Mouse (Mus musculus) gastrocnemius, adult 18-20 months (tissue): ENCODE measurements at regions not wholly inside any gene's neighbourhood (a gene's known extent, or its start where the extent isn't known, plus 50 kb on each side); places are given as distances from the start of the nearest gene placed in this dataset.
A peak's percentile ranks its signal among the peaks of the same experiment; 100 is the strongest.

Experiments used
- DNase-seq: peaks from one replicate; pipeline ENCODE4 v3.0.0; 2021; ENCODE audit warnings: low spot score

GRCm38 (mm10) chr16:78156876-78157232 lies 144.4 kb upstream of the Cxadr start:
- no peak for DNase-seq

GRCm38 (mm10) chr16:78156138-78156875 lies 145.0 kb upstream of the Cxadr start:
- peak; percentile 38 for DNase-seq

GRCm38 (mm10) chr16:78153899-78154605 lies 147.2 kb upstream of the Cxadr start:
- no peak for DNase-seq

- DNase-seq = no peak
Measured at GRCm38 (mm10) chr16:78144146-78144545, 157.1 kb upstream of the Cxadr start.

GRCm38 (mm10) chr16:78135501-78135900 lies 165.8 kb upstream of the Cxadr start:
- no peak for DNase-seq

GRCm38 (mm10) chr16:78134531-78134930 lies 166.8 kb upstream of the Cxadr start:
- DNase-seq = no peak

- no peak for DNase-seq
Measured at GRCm38 (mm10) chr16:78121668-78122067, 179.6 kb upstream of the Cxadr start.

GRCm38 (mm10) chr16:78120346-78120899 lies 180.9 kb upstream of the Cxadr start:
- no peak for DNase-seq

- no peak for DNase-seq
Measured at GRCm38 (mm10) chr16:78104246-78104645, 197.0 kb upstream of the Cxadr start.

GRCm38 (mm10) chr16:78101415-78102326 lies 199.6 kb upstream of the Cxadr start:
- peak; percentile 70 for DNase-seq

- no peak for DNase-seq
Measured at GRCm38 (mm10) chr16:78099842-78100241, 201.4 kb upstream of the Cxadr start.

- DNase-seq = no peak
Measured at GRCm38 (mm10) chr16:78099114-78099513, 202.2 kb upstream of the Cxadr start.

GRCm38 (mm10) chr16:78098555-78098954 lies 202.7 kb upstream of the Cxadr start:
- no peak for DNase-seq

GRCm38 (mm10) chr16:78096571-78096970 lies 204.7 kb upstream of the Cxadr start:
- no peak for DNase-seq

GRCm38 (mm10) chr16:78090155-78090554 lies 211.1 kb upstream of the Cxadr start:
- no peak for DNase-seq

- DNase-seq = no peak
Measured at GRCm38 (mm10) chr16:78067532-78068118, 233.7 kb upstream of the Cxadr start.

GRCm38 (mm10) chr16:78060516-78060915 lies 240.8 kb upstream of the Cxadr start:
- no peak for DNase-seq

- no peak for DNase-seq
Measured at GRCm38 (mm10) chr16:78057549-78057948, 243.7 kb upstream of the Cxadr start.

GRCm38 (mm10) chr16:78052133-78052532 lies 249.2 kb upstream of the Cxadr start:
- DNase-seq = no peak

- no peak for DNase-seq
Measured at GRCm38 (mm10) chr16:78040149-78040920, 261.0 kb upstream of the Cxadr start.
